Mouse (Mus musculus) MEL (cell line): ENCODE measurements around the gene Mrps35. TPM values are rescaled to one million over a fixed set of nuclear protein-coding genes. Genes with fewer than 3 reads are reported as not detected.

Source experiments
- DNase-seq: peaks from one replicate; pipeline ENCODE4 v3.0.0; 2011; ENCODE audit warnings: low read depth, low spot score
- H3K27ac ChIP-seq: 2 replicates; pipeline ENCODE4 v1.5.1; 2012; ENCODE audit warnings: low read depth, mild to moderate bottlenecking, control low read depth, low read length, moderate library complexity; ENCODE audit not compliant: control insufficient read depth
- H3K27me3 ChIP-seq, 2 experiments: fragments of 150-350 bp in 1 of 2; sonication (generic) in 1 of 2; 2 replicates each; pipeline ENCODE4 v1.6.1; 2012; ENCODE audit warnings: low read length in 2 of 2, mild to moderate bottlenecking in 2 of 2, improper control_type of control experiment in 1 of 2, moderate library complexity in 1 of 2; ENCODE audit not compliant: insufficient read depth in 2 of 2, control insufficient read depth in 1 of 2
- H3K36me3 ChIP-seq, 2 experiments: 2 replicates each; pipeline ENCODE4 v1.6.1; 2012 to 2014; ENCODE audit warnings: low read length in 2 of 2, improper control_type of control experiment in 1 of 2, inconsistent platforms in 1 of 2, mild to moderate bottlenecking in 1 of 2; ENCODE audit not compliant: insufficient read depth in 2 of 2, control insufficient read depth in 1 of 2
- H3K4me1 ChIP-seq, 2 experiments: fragments of 150-350 bp in 1 of 2; sonication (generic) in 1 of 2; 2 replicates each; pipeline ENCODE4 v1.6.1; 2012; ENCODE audit warnings: low read length in 2 of 2, improper control_type of control experiment in 1 of 2, mild to moderate bottlenecking in 1 of 2; ENCODE audit not compliant: insufficient read depth in 2 of 2, control insufficient read depth in 1 of 2
- H3K4me3 ChIP-seq, 2 experiments: fragments of 150-350 bp in 1 of 2; sonication (generic) in 1 of 2; 2 replicates each; pipeline ENCODE4 v1.5.1; 2012; ENCODE audit warnings: low read depth in 2 of 2, low read length in 2 of 2, mild to moderate bottlenecking in 2 of 2, moderate library complexity in 2 of 2, control low read depth in 1 of 2, improper control_type of control experiment in 1 of 2; ENCODE audit not compliant: control insufficient read depth in 1 of 2, insufficient read depth in 1 of 2
- H3K79me2 ChIP-seq: 2 replicates; pipeline ENCODE4 v1.6.1; 2012; ENCODE audit warnings: mild to moderate bottlenecking, low read length, moderate library complexity; ENCODE audit not compliant: control insufficient read depth, poor library complexity, insufficient read depth
- H3K9ac ChIP-seq: 2 replicates; pipeline ENCODE4 v1.6.1; 2012; ENCODE audit warnings: low read depth, mild to moderate bottlenecking, control low read depth, low read length, moderate library complexity; ENCODE audit not compliant: control insufficient read depth, poor library complexity, severe bottlenecking
- H3K9me3 ChIP-seq: fragments of 150-350 bp; sonication (generic); replicated peaks from 2 replicates; pipeline ENCODE4 v1.6.1; 2012; ENCODE audit warnings: mild to moderate bottlenecking, low read length, improper control_type of control experiment, moderate library complexity; ENCODE audit not compliant: insufficient read depth
- BHLHE40 ChIP-seq: IDR thresholded peaks from 2 replicates; pipeline ENCODE4 v1.6.1; 2012; ENCODE audit warnings: low read depth, mild to moderate bottlenecking, inconsistent platforms, low read length, improper control_type of control experiment, borderline replicate concordance
- CHD1 ChIP-seq: IDR thresholded peaks from 2 replicates; pipeline ENCODE4 v1.6.1; 2012; ENCODE audit warnings: low read depth, mild to moderate bottlenecking, inconsistent platforms, low read length, improper control_type of control experiment
- E2F4 ChIP-seq: IDR thresholded peaks from 2 replicates; pipeline ENCODE4 v1.6.1; 2011; ENCODE audit warnings: low read depth, low read length, improper control_type of control experiment, borderline replicate concordance
- ELF1 ChIP-seq: IDR thresholded peaks from 2 replicates; pipeline ENCODE4 v1.6.1; 2014; ENCODE audit warnings: low read depth, mild to moderate bottlenecking, inconsistent platforms, low read length, improper control_type of control experiment, moderate library complexity
- EP300 ChIP-seq, 2 experiments: IDR thresholded peaks; 2 replicates each; pipeline ENCODE4 v1.6.1; 2011; ENCODE audit warnings: improper control_type of control experiment in 2 of 2, low read length in 2 of 2, low read depth in 1 of 2, mild to moderate bottlenecking in 1 of 2
- ETS1 ChIP-seq: IDR thresholded peaks from 2 replicates; pipeline ENCODE4 v1.6.1; 2012; ENCODE audit warnings: low read depth, mild to moderate bottlenecking, inconsistent platforms, low read length, improper control_type of control experiment, moderate library complexity
- GABPA ChIP-seq: IDR thresholded peaks from 2 replicates; pipeline ENCODE4 v1.6.1; 2012; ENCODE audit warnings: low read depth, mild to moderate bottlenecking, inconsistent platforms, low read length, improper control_type of control experiment, moderate library complexity
- GATA1 ChIP-seq: IDR thresholded peaks from 2 replicates; pipeline ENCODE4 v1.6.1; 2011; ENCODE audit warnings: low read depth, low read length, improper control_type of control experiment
- HCFC1 ChIP-seq: IDR thresholded peaks from 2 replicates; pipeline ENCODE4 v1.6.1; 2012; ENCODE audit warnings: low read depth, mild to moderate bottlenecking, inconsistent platforms, low read length, improper control_type of control experiment, moderate library complexity
- JUND ChIP-seq: IDR thresholded peaks from 2 replicates; pipeline ENCODE4 v1.6.1; 2011; ENCODE audit warnings: low read depth, mild to moderate bottlenecking, improper control_type of control experiment, low read length
- KAT2A ChIP-seq: conservative IDR thresholded peaks from 2 replicates; pipeline ENCODE4 v1.6.1; 2012; ENCODE audit warnings: low read depth, low read length, improper control_type of control experiment, inconsistent platforms
- MAFK ChIP-seq: IDR thresholded peaks from 2 replicates; pipeline ENCODE4 v1.6.1; 2011; ENCODE audit warnings: low read depth, mild to moderate bottlenecking, low read length, improper control_type of control experiment, borderline replicate concordance
- MEF2A ChIP-seq: IDR thresholded peaks from 2 replicates; pipeline ENCODE4 v1.6.1; 2014; ENCODE audit warnings: low read depth, mild to moderate bottlenecking, inconsistent platforms, low read length, improper control_type of control experiment; ENCODE audit not compliant: poor library complexity, insufficient replicate concordance, severe bottlenecking; ENCODE audit errors: extremely low read depth
- MXI1 ChIP-seq: IDR thresholded peaks from 2 replicates; pipeline ENCODE4 v1.6.1; 2011; ENCODE audit warnings: mild to moderate bottlenecking, low read depth, low read length, improper control_type of control experiment
- MYB ChIP-seq: IDR thresholded peaks from 2 replicates; pipeline ENCODE4 v1.6.1; 2011; ENCODE audit warnings: mild to moderate bottlenecking, low read depth, low read length, improper control_type of control experiment
- MYC ChIP-seq: IDR thresholded peaks from 2 replicates; pipeline ENCODE4 v1.6.1; 2011; ENCODE audit warnings: low read depth, mild to moderate bottlenecking, low read length, improper control_type of control experiment, moderate library complexity
- NELFE ChIP-seq: IDR thresholded peaks from 2 replicates; pipeline ENCODE4 v1.6.1; 2011; ENCODE audit warnings: low read depth, low read length, improper control_type of control experiment
- NRF1 ChIP-seq: IDR thresholded peaks from 2 replicates; pipeline ENCODE4 v1.6.1; 2014; ENCODE audit warnings: low read depth, mild to moderate bottlenecking, inconsistent platforms, low read length, improper control_type of control experiment, moderate library complexity; ENCODE audit not compliant: poor library complexity, insufficient read depth, severe bottlenecking
- POLR2AphosphoS2 ChIP-seq: IDR thresholded peaks from 2 replicates; pipeline ENCODE4 v1.6.1; 2011; ENCODE audit warnings: low read length, improper control_type of control experiment
- POLR2AphosphoS5 ChIP-seq: IDR thresholded peaks from 2 replicates; pipeline ENCODE4 v1.6.1; 2012; ENCODE audit warnings: low read depth, borderline replicate concordance, mild to moderate bottlenecking, inconsistent platforms, low read length, moderate library complexity, mixed read lengths
- RAD21 ChIP-seq: IDR thresholded peaks from 2 replicates; pipeline ENCODE4 v1.6.1; 2011; ENCODE audit warnings: mild to moderate bottlenecking, low read depth, low read length, improper control_type of control experiment
- RCOR1 ChIP-seq: IDR thresholded peaks from 2 replicates; pipeline ENCODE4 v1.6.1; 2012; ENCODE audit warnings: low read depth, mild to moderate bottlenecking, inconsistent platforms, low read length, improper control_type of control experiment
- SMC3 ChIP-seq: IDR thresholded peaks from 2 replicates; pipeline ENCODE4 v1.6.1; 2011; ENCODE audit warnings: low read depth, low read length, improper control_type of control experiment
- TAL1 ChIP-seq: IDR thresholded peaks from 2 replicates; pipeline ENCODE4 v1.6.1; 2012; ENCODE audit warnings: mild to moderate bottlenecking, inconsistent platforms, low read length, moderate library complexity, mixed read lengths
- TBP ChIP-seq: IDR thresholded peaks from 2 replicates; pipeline ENCODE4 v1.8.0; 2011; ENCODE audit warnings: low read depth, low read length, improper control_type of control experiment
- TCF12 ChIP-seq: IDR thresholded peaks from 2 replicates; pipeline ENCODE4 v1.6.1; 2014; ENCODE audit warnings: low read depth, mild to moderate bottlenecking, inconsistent platforms, low read length, improper control_type of control experiment, moderate library complexity
- UBTF ChIP-seq: IDR thresholded peaks from 2 replicates; pipeline ENCODE4 v1.6.1; 2012; ENCODE audit warnings: low read depth, mild to moderate bottlenecking, inconsistent platforms, low read length, improper control_type of control experiment, moderate library complexity, borderline replicate concordance; ENCODE audit not compliant: insufficient read depth
- USF1 ChIP-seq: IDR thresholded peaks from 2 replicates; pipeline ENCODE4 v1.6.1; 2014; ENCODE audit warnings: low read depth, mild to moderate bottlenecking, inconsistent platforms, low read length, improper control_type of control experiment, moderate library complexity
- USF2 ChIP-seq, 2 experiments: IDR thresholded peaks; 2 replicates each; pipeline ENCODE4 v1.6.1; 2011 to 2012; ENCODE audit warnings: improper control_type of control experiment in 2 of 2, low read length in 2 of 2, borderline replicate concordance in 1 of 2, inconsistent platforms in 1 of 2, low read depth in 1 of 2, mild to moderate bottlenecking in 1 of 2; ENCODE audit not compliant: insufficient read depth in 1 of 2
- ZKSCAN1 ChIP-seq: IDR thresholded peaks from 2 replicates; pipeline ENCODE4 v1.6.1; 2012; ENCODE audit warnings: low read depth, mild to moderate bottlenecking, inconsistent platforms, low read length, improper control_type of control experiment, moderate library complexity
- ZMIZ1 ChIP-seq: IDR thresholded peaks from 2 replicates; pipeline ENCODE4 v1.6.1; 2012; ENCODE audit warnings: low read depth, mild to moderate bottlenecking, inconsistent platforms, low read length, improper control_type of control experiment, moderate library complexity
- ZNF384 ChIP-seq: IDR thresholded peaks from 2 replicates; pipeline ENCODE4 v1.6.1; 2012; ENCODE audit warnings: low read depth, mild to moderate bottlenecking, inconsistent platforms, low read length, improper control_type of control experiment
- polyA plus RNA-seq, 2 experiments: library from polyadenylated mRNA; stranded (reverse) in 1 of 2; unstranded in 1 of 2; fragments of >175 nt in 1 of 2; fragments of >200 nt in 1 of 2; gene quantifications; 2 replicates each; pipeline versions ENCODE4 v1.2.1 to v1.2.4; 2012; ENCODE audit warnings: low replicate concordance in 2 of 2, low read depth in 1 of 2; ENCODE audit not compliant: insufficient read length in 2 of 2, insufficient read depth in 1 of 2, missing spikeins in 1 of 2
- total RNA-seq: library from RNA; depleted of rRNA; stranded (reverse); fragments of 300-350 nt; gene quantifications from 2 replicates; pipeline ENCODE4 v1.2.3, GENCODE M21; 2012; rRNA removed

Mrps35 gene
- total RNA-seq = 97.0 and 99.0 TPM in 2 replicates
- polyA plus RNA-seq = 100 to 1,000 TPM in 1 of 2 experiments, not detected in 1; 148 TPM

GRCm38 (mm10) chr6:147042291-147043290 is at the start of gene Mrps35:
TSS of gene Mrps35 (plus strand) at chr6:147042764.
- peak; percentile 95 for DNase-seq
- Histone ChIP-seq H3K36me3 (peaks cover 2 to 8% of the 10 kb centered on the region in 2 experiments; a peak in 3 of 4 replicates), H3K9me3 (no peaks in the 10 kb centered on the region), H3K79me2 (peaks cover 30% of the 10 kb centered on the region), H3K4me1 (peaks cover 0 to 9% of the 10 kb centered on the region in 2 experiments; a peak in 1 of 4 replicates), H3K4me3 (peak within 1 kb of the TSS; percentile 73 to 95), H3K27ac (peak within 1 kb of the TSS; percentile 68), H3K9ac (peak within 1 kb of the TSS; percentile 96), H3K27me3 (no peaks in the 10 kb centered on the region)
- no peak; the same call in 1 of the 2 replicates for TF ChIP-seq POLR2AphosphoS5
- TF ChIP-seq NRF1 = peak; percentile 29; the same call in 1 of the 2 replicates
- TF ChIP-seq HCFC1 = peak; percentile 89
- TF ChIP-seq GATA1 = no peak
- peak; percentile 93 for TF ChIP-seq POLR2AphosphoS2
- TF ChIP-seq SMC3 = no peak; the same call in 1 of the 2 replicates
- peak; percentile 57; the same call in 1 of the 2 replicates for TF ChIP-seq UBTF
- no peak for TF ChIP-seq RAD21
- peak; percentile 98 for TF ChIP-seq NELFE
- peak; percentile 96 for TF ChIP-seq MYC
- TF ChIP-seq KAT2A = no peak; the same call in 1 of the 2 replicates
- peak; percentile 86 for TF ChIP-seq TCF12
- TF ChIP-seq MEF2A = no peak
- no peak for TF ChIP-seq ZKSCAN1
- TF ChIP-seq E2F4 = no peak
- peak; percentile 48 for TF ChIP-seq CHD1
- peak in 1 of 2 experiments; percentile 49; a peak in 2 of 4 replicates for TF ChIP-seq EP300 (IDR thresholded peaks at IDR 0.05; ENCODE audit: low read depth in 1 of 2, low read length in 2 of 2)
- TF ChIP-seq MAFK = no peak
- peak; percentile 81 for TF ChIP-seq ELF1
- 0 out of 2 replicates have a peak, but pooled peaks have one; percentile 48 for TF ChIP-seq JUND
- TF ChIP-seq TBP = peak; percentile 91
- TF ChIP-seq ETS1 = peak; percentile 47; the same call in 1 of the 2 replicates
- peak; percentile 90 for TF ChIP-seq ZMIZ1
- no peak for TF ChIP-seq ZNF384
- TF ChIP-seq TAL1 = no peak
- no peak for TF ChIP-seq USF2 (IDR thresholded peaks at IDR 0.05; ENCODE audit: borderline replicate concordance in 1 of 2, insufficient read depth in 1 of 2, low read depth in 1 of 2, low read length in 2 of 2)
- TF ChIP-seq USF1 = peak; percentile 6; the same call in 1 of the 2 replicates
- no peak for TF ChIP-seq GABPA
- no peak for TF ChIP-seq MYB
- peak; percentile 90 for TF ChIP-seq MXI1
- TF ChIP-seq RCOR1 = 0 out of 2 replicates have a peak, but pooled peaks have one; percentile 37
- TF ChIP-seq BHLHE40 = no peak
